Mouse (Mus musculus): ENCODE measurements at regions not wholly inside any gene's neighbourhood (a gene's known extent, or its start where the extent isn't known, plus 50 kb on each side); places are given as distances from the start of the nearest gene placed in this dataset.

GRCm38 (mm10) chr4:33696969-33697368, 227.4 kb upstream of the Cnr1 start:
- 79% methylated on average over 8 of the region's 8 CpGs for WGBS
- Histone ChIP-seq H3K4me1 (ENCODE audit: control insufficient read depth, insufficient read depth, low read length) (no peaks in the 10 kb centered on the region), H3K36me3 (ENCODE audit: control insufficient read depth, insufficient read depth) (no peaks in the 10 kb centered on the region), H3K9ac (ENCODE audit: low read length) (no peak overlapping the region), H3K9me3 (replicated peaks; ENCODE audit: control insufficient read depth, low read length) (peaks cover 2% of the 10 kb centered on the region; the same call in 1 of the 2 replicates), H3K4me3 (ENCODE audit: low read length) (no peak overlapping the region), H3K27ac (ENCODE audit: low read length) (no peak overlapping the region), H3K4me2 (ENCODE audit: low read depth, low read length) (no peak overlapping the region), H3K27me3 (ENCODE audit: control insufficient read depth, insufficient read depth, low read length) (no peaks in the 10 kb centered on the region)
- ATAC-seq (replicated peaks; ENCODE audit: extremely low read depth, insufficient read depth, low FRiP score), result no peak

GRCm38 (mm10) chr4:33702028-33702666, 222.2 kb upstream of the Cnr1 start:
- H3K9me3 ChIP-seq (replicated peaks; ENCODE audit: control insufficient read depth, low read length), result peaks cover 7% of the 10 kb centered on the region
- no peak overlapping the region for H3K9ac ChIP-seq (ENCODE audit: low read length)
- no peaks in the 10 kb centered on the region for H3K4me1 ChIP-seq (ENCODE audit: control insufficient read depth, insufficient read depth, low read length)
- no peak overlapping the region for H3K4me2 ChIP-seq (ENCODE audit: low read depth, low read length)
- no peaks in the 10 kb centered on the region for H3K36me3 ChIP-seq (ENCODE audit: control insufficient read depth, insufficient read depth)
- no peak overlapping the region for H3K4me3 ChIP-seq (ENCODE audit: low read length)
- WGBS, result 67% methylated on average over 7 of the region's 7 CpGs
- H3K27ac ChIP-seq (ENCODE audit: low read length), result no peak overlapping the region
- H3K27me3 ChIP-seq (ENCODE audit: control insufficient read depth, insufficient read depth, low read length), result no peaks in the 10 kb centered on the region
- no peak for ATAC-seq (replicated peaks; ENCODE audit: extremely low read depth, insufficient read depth, low FRiP score)

GRCm38 (mm10) chr4:33705722-33706121, 218.7 kb upstream of the Cnr1 start:
- ATAC-seq (replicated peaks; ENCODE audit: extremely low read depth, insufficient read depth, low FRiP score), result no peak
- 86% methylated on average over 6 of the region's 6 CpGs for WGBS

GRCm38 (mm10) chr4:33706785-33707184, 217.6 kb upstream of the Cnr1 start:
- Histone ChIP-seq H3K9ac (ENCODE audit: low read length) (no peak overlapping the region), H3K27me3 (ENCODE audit: control insufficient read depth, insufficient read depth, low read length) (no peaks in the 10 kb centered on the region), H3K36me3 (ENCODE audit: control insufficient read depth, insufficient read depth) (no peaks in the 10 kb centered on the region), H3K4me1 (ENCODE audit: control insufficient read depth, insufficient read depth, low read length) (no peaks in the 10 kb centered on the region), H3K9me3 (replicated peaks; ENCODE audit: control insufficient read depth, low read length) (peaks cover 7% of the 10 kb centered on the region), H3K4me3 (ENCODE audit: low read length) (no peak overlapping the region), H3K4me2 (ENCODE audit: low read depth, low read length) (no peak overlapping the region), H3K27ac (ENCODE audit: low read length) (no peak overlapping the region)
- no peak for ATAC-seq (replicated peaks; ENCODE audit: extremely low read depth, insufficient read depth, low FRiP score)
- 56% methylated on average over 10 of the region's 10 CpGs for WGBS

More at GRCm38 (mm10) chr4:33705722-33706121, 218.7 kb upstream of the Cnr1 start:
- no peak overlapping the region for H3K27ac ChIP-seq (ENCODE audit: low read length)
- peaks cover 7% of the 10 kb centered on the region for H3K9me3 ChIP-seq (replicated peaks; ENCODE audit: control insufficient read depth, low read length)
- H3K4me1 ChIP-seq (ENCODE audit: control insufficient read depth, insufficient read depth, low read length), result no peaks in the 10 kb centered on the region
- no peaks in the 10 kb centered on the region for H3K27me3 ChIP-seq (ENCODE audit: control insufficient read depth, insufficient read depth, low read length)
- no peak overlapping the region for H3K9ac ChIP-seq (ENCODE audit: low read length)
- H3K4me2 ChIP-seq (ENCODE audit: low read depth, low read length), result no peak overlapping the region
- no peaks in the 10 kb centered on the region for H3K36me3 ChIP-seq (ENCODE audit: control insufficient read depth, insufficient read depth)
- no peak overlapping the region for H3K4me3 ChIP-seq (ENCODE audit: low read length)

GRCm38 (mm10) chr4:33716475-33717117, 207.8 kb upstream of the Cnr1 start:
- WGBS, result 13% methylated on average over 20 of the region's 20 CpGs
- Histone ChIP-seq H3K9ac (ENCODE audit: low read length) (peak overlapping the region; percentile 23; the same call in 1 of the 2 replicates), H3K9me3 (replicated peaks; ENCODE audit: control insufficient read depth, low read length) (no peaks in the 10 kb centered on the region), H3K36me3 (ENCODE audit: control insufficient read depth, insufficient read depth) (no peaks in the 10 kb centered on the region), H3K27me3 (ENCODE audit: control insufficient read depth, insufficient read depth, low read length) (no peaks in the 10 kb centered on the region), H3K27ac (ENCODE audit: low read length) (no peak overlapping the region), H3K4me3 (ENCODE audit: low read length) (peak overlapping the region; percentile 35), H3K4me1 (ENCODE audit: control insufficient read depth, insufficient read depth, low read length) (no peaks in the 10 kb centered on the region), H3K4me2 (ENCODE audit: low read depth, low read length) (peak overlapping the region; percentile 61)
- ATAC-seq (replicated peaks; ENCODE audit: extremely low read depth, insufficient read depth, low FRiP score), result 0 out of 2 replicates have a peak, but pooled peaks have one; percentile 49

GRCm38 (mm10) chr4:33720972-33721371, 203.4 kb upstream of the Cnr1 start:
- no peak overlapping the region for H3K4me2 ChIP-seq (ENCODE audit: low read depth, low read length)
- H3K4me3 ChIP-seq (ENCODE audit: low read length), result no peak overlapping the region
- WGBS, result 69% methylated on average over 10 of the region's 10 CpGs
- no peak for ATAC-seq (replicated peaks; ENCODE audit: extremely low read depth, insufficient read depth, low FRiP score)
- H3K9me3 ChIP-seq (replicated peaks; ENCODE audit: control insufficient read depth, low read length), result no peaks in the 10 kb centered on the region
- no peak overlapping the region for H3K27ac ChIP-seq (ENCODE audit: low read length)
- no peaks in the 10 kb centered on the region for H3K27me3 ChIP-seq (ENCODE audit: control insufficient read depth, insufficient read depth, low read length)
- H3K36me3 ChIP-seq (ENCODE audit: control insufficient read depth, insufficient read depth), result no peaks in the 10 kb centered on the region
- H3K9ac ChIP-seq (ENCODE audit: low read length), result no peak overlapping the region
- no peaks in the 10 kb centered on the region for H3K4me1 ChIP-seq (ENCODE audit: control insufficient read depth, insufficient read depth, low read length)

GRCm38 (mm10) chr4:33721971-33722370, 202.4 kb upstream of the Cnr1 start:
- ATAC-seq (replicated peaks; ENCODE audit: extremely low read depth, insufficient read depth, low FRiP score), result no peak
- Histone ChIP-seq H3K4me3 (ENCODE audit: low read length) (no peak overlapping the region), H3K27ac (ENCODE audit: low read length) (no peak overlapping the region), H3K36me3 (ENCODE audit: control insufficient read depth, insufficient read depth) (no peaks in the 10 kb centered on the region), H3K9me3 (replicated peaks; ENCODE audit: control insufficient read depth, low read length) (no peaks in the 10 kb centered on the region), H3K9ac (ENCODE audit: low read length) (no peak overlapping the region), H3K27me3 (ENCODE audit: control insufficient read depth, insufficient read depth, low read length) (no peaks in the 10 kb centered on the region), H3K4me2 (ENCODE audit: low read depth, low read length) (no peak overlapping the region), H3K4me1 (ENCODE audit: control insufficient read depth, insufficient read depth, low read length) (no peaks in the 10 kb centered on the region)
- 86% methylated on average over 4 of the region's 4 CpGs for WGBS

GRCm38 (mm10) chr4:33731837-33732236, 192.6 kb upstream of the Cnr1 start:
- H3K9me3 ChIP-seq (replicated peaks; ENCODE audit: control insufficient read depth, low read length), result no peaks in the 10 kb centered on the region
- no peak for ATAC-seq (replicated peaks; ENCODE audit: extremely low read depth, insufficient read depth, low FRiP score)
- 52% methylated on average over 4 of the region's 4 CpGs for WGBS

GRCm38 (mm10) chr4:33734923-33735322, 189.5 kb upstream of the Cnr1 start:
- no peaks in the 10 kb centered on the region for H3K27me3 ChIP-seq (ENCODE audit: control insufficient read depth, insufficient read depth, low read length)
- H3K9ac ChIP-seq (ENCODE audit: low read length), result no peak overlapping the region
- ATAC-seq (replicated peaks; ENCODE audit: extremely low read depth, insufficient read depth, low FRiP score), result peak; percentile 58
- no peak overlapping the region for H3K27ac ChIP-seq (ENCODE audit: low read length)
- H3K4me1 ChIP-seq (ENCODE audit: control insufficient read depth, insufficient read depth, low read length), result peaks cover 9% of the 10 kb centered on the region
- peak overlapping the region; percentile 43 for H3K4me2 ChIP-seq (ENCODE audit: low read depth, low read length)
- WGBS, result 20% methylated on average over 8 of the region's 8 CpGs
- no peak overlapping the region; the same call in 1 of the 2 replicates for H3K4me3 ChIP-seq (ENCODE audit: low read length)
- no peaks in the 10 kb centered on the region for H3K36me3 ChIP-seq (ENCODE audit: control insufficient read depth, insufficient read depth)
- no peaks in the 10 kb centered on the region for H3K9me3 ChIP-seq (replicated peaks; ENCODE audit: control insufficient read depth, low read length)

More at GRCm38 (mm10) chr4:33731837-33732236, 192.6 kb upstream of the Cnr1 start:
- Histone ChIP-seq H3K4me1 (ENCODE audit: control insufficient read depth, insufficient read depth, low read length) (peaks cover 9% of the 10 kb centered on the region), H3K9ac (ENCODE audit: low read length) (no peak overlapping the region), H3K27me3 (ENCODE audit: control insufficient read depth, insufficient read depth, low read length) (no peaks in the 10 kb centered on the region), H3K4me3 (ENCODE audit: low read length) (no peak overlapping the region), H3K36me3 (ENCODE audit: control insufficient read depth, insufficient read depth) (no peaks in the 10 kb centered on the region), H3K27ac (ENCODE audit: low read length) (no peak overlapping the region), H3K4me2 (ENCODE audit: low read depth, low read length) (no peak overlapping the region)
